Mouse (Mus musculus): ENCODE data around the gene Mepce. TPM values are rescaled to one million over a fixed set of nuclear protein-coding genes. Genes with fewer than 3 reads are reported as not detected.

Mepce gene
- total RNA-seq, 4 experiments from 2014 or later = 28.9 to 34.2 (median 31.4) TPM

DNA sequence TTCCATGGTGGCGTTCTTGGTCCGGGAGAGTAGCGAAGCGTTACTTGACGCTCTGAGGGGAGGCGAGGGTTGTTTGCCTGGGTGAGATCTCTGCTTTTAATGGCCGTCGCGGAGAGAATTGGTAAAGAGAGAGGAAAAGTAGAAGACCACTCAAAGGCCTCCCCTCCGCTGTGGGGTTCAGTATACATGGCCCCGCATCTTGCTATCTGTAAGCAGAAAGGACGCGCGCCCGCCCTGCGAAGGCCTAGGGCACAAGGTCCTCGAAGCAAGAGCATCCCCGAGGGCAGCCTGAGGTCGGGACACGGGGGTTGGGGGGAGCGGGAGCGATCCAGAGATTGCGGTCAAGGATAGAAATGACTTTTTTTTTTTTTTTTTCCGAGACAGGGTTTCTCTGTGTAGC is 716 bp upstream of the Mepce start:
- no peak for DNase-seq (ENCODE audit: low spot score)

DNA sequence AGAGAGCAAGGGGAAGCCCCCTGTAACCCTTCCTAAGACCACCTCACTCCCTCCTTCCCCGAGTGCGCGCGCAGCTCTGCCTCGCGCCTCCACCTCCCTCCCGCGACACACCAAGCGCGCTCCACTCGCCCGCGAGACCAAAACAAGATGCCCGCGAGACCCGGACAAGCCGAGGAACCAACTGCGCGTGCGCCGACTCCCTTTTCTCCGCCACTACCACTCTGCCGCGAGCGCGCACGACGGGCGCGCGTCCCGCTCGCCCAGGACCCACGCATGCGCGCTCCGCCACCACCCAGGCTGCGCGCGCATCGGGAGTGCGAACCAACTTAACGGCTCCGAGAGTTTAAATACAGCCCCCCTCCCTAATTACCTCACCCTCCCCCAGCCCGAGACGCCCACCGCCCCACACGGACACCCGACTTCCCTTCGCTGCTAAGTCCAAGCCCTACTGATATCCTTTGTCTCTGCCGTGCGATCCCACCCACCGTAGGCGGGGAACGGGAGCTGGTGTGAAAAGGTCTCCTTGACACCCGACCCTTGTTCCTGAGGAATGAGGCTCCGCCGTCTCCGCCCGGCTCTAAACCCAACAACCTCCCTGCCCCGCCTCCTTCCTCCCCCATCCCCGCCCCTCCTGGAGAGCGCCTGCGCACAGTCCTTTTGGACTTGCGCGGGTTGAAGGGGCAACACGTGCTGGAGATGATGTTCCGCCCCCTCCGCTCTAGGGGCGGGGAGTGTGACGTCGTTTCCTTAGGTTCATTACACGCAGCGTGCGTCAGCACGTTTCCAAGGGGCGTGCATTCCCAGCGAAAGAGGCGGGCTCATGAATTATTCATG is 1.1 kb downstream of the Mepce start:
- DNase-seq (ENCODE audit: low spot score) = peak; percentile 98

DNA sequence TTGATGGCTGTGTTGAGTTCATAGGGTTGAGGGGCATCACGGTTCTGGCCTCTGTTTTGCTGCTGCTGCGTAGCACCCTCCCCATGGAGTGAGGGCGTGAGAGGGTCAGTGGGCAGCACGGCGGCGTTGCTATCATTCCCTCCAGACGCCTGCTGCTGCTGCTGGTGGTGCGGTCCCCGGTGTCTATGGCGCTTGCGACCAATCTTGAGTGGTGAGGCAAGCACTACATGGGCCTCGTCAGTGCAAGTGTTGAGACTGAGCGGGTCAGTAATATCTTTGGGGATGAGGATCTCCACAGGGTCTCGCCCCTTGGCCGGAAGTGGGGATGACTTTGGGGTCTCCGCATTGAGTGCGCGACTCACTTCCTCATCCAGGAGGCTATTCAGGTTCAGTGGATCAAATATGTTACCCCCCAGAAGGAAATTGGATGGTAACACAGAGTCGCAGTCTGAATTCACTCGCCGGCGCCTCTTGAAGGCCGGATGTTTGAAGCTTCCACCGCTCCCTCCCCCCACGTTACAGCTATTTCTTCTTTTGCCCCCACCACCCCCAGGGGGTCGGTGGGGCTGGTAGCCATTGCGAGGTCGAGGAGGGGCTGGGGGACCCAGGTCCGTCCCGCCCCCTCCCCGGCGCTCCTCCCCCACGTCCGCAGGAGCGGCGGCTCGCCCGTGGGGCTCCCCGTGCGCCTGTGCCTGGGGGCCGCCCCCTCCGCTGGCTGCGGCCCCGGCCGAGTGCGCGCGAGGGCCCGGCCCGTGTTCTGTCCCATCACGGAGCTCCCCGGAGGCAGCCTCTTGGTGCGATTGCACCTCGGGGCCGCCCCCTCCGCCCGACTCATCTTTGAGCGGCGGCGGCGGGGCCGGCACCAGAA is 2.1 kb downstream of the Mepce start:
- no peak for DNase-seq (ENCODE audit: low spot score)

DNA sequence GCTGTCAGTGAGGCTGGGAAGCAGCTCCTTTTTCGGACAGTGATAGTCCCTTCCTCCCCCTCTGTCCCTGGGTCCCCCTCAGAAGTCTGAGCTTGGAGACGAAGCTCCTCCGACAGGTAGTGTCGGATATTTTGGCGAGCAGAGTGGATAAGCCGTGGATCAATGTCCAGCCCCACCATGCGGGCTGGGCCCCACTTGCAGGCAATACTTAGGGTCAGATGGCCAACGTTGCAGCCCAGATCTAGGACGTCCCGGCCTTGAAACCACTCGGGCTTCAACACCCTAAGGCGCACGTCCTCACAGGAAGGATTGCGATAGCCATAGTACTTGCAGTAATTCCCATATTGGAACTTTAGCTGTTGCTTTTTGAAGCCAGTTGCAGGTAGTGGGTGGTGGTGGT is 2.9 kb downstream of the Mepce start:
- DNase-seq (ENCODE audit: low spot score) = no peak

DNA sequence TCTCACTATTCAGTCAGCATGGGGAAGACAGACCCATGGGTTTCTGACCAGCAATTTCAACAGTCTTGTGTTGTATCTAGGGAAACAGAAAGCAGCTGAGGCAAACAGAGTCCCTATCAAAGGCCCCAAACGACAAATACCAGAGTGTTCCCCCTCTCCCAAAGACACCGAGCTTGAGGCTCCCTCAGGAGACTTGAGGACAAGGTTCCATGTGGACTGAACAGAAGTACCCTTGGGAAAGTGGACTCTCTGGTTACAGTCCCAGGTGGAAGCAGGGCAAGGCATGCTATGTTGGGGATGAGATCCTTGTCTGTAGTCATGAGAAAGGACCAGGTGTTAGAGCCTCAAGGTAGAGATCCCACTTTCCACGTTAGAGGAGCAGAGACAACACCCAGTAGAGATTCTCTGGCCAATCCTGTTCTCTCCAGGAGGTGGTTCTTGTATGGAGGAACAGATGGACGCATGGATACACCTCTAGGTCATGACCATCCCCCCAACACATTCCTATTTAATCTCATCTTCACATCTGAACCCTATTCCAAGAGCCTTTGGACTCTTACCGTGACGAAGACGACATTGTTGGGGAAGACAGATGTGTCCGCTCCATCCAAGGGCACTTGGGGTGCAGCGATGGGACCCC is 3.4 kb downstream of the Mepce start:
- DNase-seq (ENCODE audit: low spot score) = no peak

DNA sequence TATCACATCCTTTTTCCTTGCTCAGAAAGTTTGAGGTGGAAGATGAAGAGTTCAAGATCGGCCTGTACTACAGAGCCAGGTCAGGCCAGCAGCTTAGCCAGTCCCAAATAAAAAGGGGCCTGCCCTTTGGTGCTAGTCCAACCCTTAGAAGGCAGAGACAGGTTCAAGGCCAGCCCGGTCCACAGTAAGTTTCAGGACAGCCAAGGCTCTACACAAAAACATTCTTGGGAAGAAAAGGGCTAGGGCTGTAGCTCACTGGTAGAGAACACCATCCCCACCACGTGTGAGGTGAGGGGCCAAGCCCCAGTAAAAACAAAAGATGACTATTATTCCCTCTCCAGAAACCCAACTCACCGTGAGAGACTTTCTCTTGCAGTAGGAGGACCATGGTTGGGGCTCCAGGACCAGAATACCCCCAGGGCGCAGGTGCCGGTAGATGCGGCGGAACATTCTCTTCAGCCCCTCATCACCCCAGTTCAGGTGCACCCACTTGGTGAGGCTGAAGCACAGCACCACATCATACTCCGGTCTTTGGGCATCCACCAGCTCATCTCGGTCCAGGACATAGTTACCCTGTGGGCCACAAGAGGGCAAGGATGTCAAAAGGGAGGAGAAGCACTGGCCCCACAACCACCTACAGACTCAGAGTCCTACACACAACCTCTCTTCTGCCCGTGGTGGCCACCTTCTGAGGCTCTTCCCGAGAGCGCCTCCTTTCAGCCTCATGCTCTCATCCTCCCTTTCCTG is 4.5 kb downstream of the Mepce start:
- no peak for DNase-seq (ENCODE audit: low spot score)

DNA sequence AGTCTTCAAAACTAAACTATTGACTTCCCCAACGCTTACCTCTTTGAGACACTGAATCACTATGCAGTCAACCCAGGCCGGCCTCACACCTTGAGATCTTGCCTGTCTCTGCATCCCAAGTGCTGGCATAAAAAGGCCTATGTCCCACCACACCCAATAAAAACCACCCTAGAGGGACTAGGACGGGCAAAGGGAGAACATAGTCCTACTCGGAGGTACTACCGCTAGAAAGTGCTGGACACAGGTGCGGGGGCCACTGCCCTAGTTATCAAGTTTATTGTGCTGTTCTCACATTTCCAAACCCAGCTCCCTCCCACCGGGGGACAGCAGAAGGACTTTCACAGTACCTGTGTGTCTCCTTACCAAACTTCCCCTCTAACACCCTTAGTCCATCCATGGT is 5.8 kb downstream of the Mepce start:
- no peak for DNase-seq (ENCODE audit: low spot score)

DNA sequence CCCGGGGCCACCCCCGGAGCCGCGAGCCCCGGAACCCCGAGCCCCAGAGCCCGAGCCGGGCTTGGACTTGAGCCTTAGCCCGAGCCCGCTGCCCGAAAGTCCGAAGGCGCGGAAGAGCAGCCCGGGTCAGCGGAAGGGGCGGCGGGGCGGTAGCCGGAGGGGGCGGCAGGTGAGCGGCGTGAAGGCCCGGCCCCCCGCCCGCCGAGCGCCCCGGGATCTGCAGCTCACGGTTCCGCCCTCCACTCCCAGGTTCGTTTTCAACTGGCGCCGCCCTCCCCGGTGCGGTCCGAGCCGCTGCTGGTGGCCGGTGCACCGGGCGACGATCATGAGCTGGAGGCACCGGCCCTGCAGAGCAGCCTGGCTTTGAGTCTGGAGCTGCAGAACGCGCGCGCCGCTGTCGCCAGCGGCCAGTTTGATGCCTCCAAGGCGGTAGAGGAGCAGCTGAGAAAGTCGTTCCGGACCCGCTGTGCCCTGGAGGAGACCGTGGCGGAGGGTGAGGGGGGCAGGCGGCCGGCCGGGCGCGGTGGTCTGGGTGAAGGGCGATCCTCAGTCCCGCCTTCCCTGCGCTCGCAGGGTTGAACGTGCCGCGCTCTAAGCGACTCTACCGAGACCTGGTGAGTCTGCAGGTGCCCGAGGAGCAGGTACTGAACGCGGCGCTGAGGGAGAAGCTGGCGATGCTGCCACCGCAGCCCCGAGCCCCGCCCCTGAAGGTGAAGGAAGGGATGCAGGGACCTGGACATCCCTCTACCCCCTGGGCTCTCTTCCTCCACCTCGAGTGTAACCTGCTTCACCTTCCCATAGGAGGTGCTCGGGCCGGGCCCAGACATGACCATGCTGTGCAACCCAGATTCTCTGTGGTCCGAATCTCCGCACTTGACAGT is 8.2 kb downstream of the Mepce start:
- no peak for DNase-seq (ENCODE audit: low spot score)

DNA sequence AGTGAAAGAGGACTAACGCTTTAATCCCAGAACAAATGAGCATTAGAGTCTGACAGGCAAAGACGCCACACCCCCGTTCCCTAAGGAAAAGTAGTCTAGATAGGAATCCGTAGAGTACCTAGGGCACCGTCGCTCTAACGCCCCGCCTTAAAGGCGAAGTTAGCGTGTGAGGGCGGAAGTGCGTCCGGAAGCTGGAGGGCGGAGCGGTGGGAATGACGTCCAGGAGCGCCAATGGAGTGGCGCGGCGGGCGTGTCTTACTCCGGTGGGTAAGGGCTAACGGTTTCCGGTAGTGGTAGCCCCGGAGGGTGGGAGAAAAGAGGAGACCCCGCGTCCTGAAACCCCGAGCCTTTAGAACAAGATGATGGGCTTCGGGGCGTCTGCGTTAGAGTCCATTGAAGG is 8.8 kb downstream of the Mepce start, which contains the start of gene Ppp1r35:
Gene Ppp1r35 (plus strand): TSS at position 215 of the 400 bp plus-strand sequence.
- peak; percentile 96 for DNase-seq (ENCODE audit: low spot score)

DNA sequence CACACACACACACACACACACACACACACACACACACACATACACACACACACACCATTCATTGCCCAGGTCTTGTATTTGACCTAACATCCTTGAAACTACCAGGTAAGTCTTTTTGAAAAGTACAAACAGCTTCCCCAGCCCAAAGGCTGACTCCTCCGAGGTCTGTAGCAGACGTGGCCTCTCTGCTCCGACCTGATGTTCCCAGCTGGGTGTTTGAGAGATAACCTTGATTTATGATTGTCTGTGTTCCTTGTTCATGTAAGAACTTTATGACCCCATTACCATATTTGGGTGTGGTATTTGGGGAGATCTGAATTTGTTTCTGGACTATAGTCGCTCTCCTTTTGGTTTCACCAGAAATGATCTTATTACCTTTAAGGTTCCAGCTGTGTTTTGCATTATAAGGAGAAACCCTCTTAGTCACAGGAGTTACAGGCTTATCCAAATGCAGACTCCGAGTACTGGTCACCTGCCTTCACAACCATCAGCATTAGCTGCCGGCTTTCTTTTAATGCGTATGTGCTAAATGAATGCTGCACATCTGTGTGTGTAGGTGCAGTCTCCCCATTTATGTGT is 10.1 kb downstream of the Mepce start:
- no peak for DNase-seq (ENCODE audit: low spot score)

DNA sequence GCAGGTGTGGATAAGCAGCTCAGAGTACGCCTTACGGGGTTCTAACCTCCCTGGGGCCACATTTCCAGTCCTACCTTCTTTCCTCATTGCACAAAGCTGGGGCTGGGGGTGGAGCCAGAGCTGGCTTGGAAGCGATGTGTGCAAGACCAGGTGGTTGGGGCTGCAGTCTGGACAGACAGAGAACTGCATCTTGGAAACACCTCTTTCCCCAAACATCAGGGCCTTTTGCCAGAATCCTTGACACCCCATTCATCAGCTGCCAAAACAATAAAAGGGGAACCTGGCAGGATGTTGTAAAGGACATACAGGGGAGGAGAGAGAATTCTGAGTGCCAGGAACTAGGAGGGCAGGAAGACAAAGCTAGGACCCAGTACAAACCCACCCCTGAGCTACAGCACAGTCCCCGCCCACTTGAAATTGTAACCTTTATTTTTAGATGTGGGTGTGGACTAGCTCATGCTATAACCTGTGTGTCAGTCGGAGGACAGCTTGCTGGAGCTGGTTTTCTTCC is 11.0 kb downstream of the Mepce start:
- DNase-seq (ENCODE audit: low spot score) = no peak

DNA sequence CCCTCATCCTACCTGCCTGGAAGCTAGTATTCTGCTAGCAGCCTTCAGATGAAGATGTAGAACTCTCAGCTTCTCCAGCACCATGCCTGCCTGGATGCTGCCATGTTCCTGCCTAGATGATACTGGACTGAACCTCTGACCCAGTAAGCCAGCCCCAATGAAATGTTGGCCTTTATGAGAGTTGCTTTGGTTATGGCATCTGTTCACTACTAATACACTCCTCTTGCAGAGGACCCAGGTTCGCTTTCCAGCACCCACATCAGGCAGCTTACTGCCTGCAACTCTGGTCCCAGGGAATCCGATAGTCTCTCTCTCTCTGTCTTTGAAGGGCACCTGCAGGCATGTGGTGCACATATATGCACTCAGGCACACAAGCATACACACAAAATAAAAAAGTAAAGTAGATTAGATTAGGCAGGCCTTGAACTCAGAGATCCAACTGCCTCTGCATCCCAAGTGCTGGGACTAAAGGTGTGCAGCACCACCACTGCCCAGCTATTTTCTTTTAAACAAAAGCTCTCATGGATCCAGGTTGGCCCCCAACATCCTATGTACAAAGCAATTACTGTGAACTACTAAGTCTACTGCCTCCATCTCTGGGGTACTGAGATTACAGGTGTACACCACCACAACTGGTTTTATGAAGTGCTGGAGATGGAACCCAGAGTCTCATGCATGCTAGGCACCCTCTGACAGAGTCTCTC is 11.7 kb downstream of the Mepce start:
- no peak for DNase-seq (ENCODE audit: low spot score)

DNA sequence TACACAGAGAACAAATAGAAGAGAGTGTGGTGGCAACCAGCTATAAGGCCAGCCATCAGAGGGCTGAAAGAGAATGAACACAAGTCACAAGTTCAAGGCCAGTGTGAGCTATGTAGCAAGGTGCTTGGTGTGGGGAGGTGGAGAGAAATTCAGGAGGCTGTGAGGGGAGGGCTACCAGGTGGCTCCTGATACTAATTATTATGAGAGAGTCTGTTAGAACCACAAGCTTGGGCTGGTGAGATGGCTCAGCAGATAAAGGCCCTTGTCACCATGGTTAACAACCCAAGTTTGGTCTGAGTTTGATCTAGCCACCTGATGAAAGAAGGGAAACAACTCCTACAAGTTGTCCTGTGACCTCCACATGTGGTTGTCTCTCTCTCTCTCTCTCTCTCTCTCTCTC is 14.7 kb downstream of the Mepce start:
- DNase-seq (ENCODE audit: low spot score) = no peak

DNA sequence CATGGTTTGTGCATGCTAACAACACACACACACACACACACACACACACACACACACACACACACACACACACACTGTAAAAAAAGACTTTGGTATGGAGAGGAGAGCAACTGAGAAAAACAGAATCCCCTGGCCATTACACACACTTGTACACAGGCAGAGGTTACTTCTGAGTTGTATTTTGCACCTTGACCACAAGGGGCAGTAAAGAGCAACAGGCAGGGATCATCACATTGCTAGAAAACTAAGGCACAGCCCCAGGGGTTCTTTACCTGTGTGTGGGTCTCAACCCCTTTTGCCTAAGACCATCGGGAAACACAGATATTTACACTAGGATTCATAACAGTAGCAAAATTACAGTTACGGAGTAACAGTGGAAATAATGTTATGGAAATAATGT is 16.7 kb downstream of the Mepce start:
- no peak for DNase-seq (ENCODE audit: low spot score)

DNA sequence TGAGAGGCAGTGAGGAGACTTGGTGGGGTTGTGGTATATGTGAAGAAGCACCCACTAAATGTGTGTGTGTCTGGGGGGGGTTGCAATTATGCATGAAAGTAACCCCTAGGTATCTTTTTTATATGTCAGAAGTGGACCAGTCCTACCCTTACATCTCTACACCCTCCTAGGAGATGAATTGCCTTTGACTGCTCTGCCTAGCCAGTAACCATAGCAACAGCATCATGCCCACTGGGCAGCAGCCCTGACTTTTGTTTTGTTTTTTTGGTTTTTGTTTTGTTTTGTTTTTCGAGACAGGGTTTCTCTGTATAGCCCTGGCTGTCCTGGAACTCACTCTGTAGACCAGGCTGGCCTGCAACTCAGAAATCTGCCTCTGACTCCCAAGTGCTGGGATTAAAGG is 19.0 kb downstream of the Mepce start:
- DNase-seq (ENCODE audit: low spot score) = no peak

DNA sequence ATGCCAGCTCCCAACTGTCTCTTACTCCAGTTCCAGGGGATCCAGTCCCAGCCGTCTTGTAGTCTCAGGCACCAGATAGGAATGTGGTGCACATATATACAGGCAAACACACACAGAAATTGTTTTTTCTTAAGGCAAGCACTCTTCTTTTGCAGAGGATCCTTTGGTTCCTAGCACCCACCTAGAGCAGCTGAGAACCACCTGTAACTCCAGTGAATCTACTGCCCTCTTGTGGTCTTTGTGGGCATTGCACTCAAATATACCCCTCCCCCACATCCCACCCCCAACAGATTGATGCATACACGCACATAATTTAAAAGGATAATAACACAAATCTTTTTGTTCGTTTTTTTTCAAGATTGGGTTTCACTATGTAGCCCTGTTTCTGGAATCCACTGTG is 21.2 kb downstream of the Mepce start:
- no peak for DNase-seq (ENCODE audit: low spot score)

DNA sequence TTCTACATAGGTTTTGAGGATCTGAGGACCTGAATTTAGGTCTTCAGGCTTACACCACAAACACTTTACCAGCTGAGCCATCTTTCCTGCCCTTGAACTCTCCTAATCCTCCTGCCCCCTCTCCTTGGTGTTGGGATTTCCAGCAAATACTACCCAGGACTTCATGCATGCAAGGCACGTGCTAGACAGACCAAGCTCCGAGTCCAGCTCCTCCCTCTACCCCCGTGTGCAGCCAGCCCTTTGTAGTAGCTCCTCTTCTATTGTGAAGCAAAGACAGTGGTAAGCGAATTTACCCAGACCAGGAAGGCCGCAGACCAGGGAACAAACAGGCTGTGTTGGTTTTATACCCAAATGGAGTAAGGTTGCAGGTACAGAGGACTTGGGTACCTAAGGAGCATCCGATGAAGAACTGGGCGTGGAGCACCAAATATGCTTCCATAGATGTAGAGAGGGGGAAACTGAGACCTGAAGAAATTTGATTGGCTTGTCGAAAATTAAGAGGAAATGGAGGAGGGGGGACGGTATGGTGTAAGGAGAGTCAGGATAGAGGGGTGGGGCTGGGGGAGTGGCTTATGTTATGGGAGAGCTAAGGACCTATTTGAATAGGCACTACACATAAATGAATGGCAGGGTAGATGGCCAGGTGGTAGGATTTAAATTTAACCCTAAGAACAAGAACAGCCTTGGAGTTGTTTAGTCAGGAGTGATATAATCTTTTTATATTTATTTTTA is 22.7 kb downstream of the Mepce start:
- DNase-seq (ENCODE audit: low spot score) = no peak

DNA sequence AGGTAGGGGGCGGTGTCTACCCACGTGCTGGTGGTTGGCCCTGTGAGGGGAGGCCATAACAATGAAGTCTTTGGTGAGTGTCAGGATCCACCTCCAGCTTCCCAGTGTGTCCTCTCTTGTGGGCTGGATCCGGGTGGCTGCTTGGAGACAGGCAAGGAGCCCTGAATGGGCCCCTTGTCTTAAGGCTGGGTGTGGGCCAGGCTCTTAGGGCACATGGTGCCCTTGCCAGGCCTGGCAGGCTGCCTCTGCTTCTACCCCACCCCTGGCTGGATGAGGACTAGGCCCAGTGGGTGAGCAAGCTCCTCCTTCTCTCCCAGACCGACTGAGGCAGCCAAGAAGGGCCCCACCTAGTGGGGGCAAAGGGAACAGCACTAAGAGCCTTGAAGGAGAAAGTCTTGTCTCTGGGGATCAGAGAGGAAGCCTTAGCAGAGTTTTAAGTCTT is 27.5 kb downstream of the Mepce start:
- DNase-seq (ENCODE audit: low spot score) = peak; percentile 82
